Mouse (Mus musculus): ENCODE results near the gene Qrich2. TPM values are rescaled to one million over a fixed set of nuclear protein-coding genes. Genes with fewer than 3 reads are reported as not detected.

Gene Qrich2
- polyA plus RNA-seq (2017; shearing (Covaris generic)), result not detected

GRCm38 (mm10) chr11:116466141-116466540, at the start of gene Qrich2:
Qrich2 (minus strand) TSS chr11:116466241.

GRCm38 (mm10) chr11:116493795-116494252, 27.8 kb upstream of the Qrich2 start, which contains the start of gene Prpsap1:
Prpsap1 (minus strand) TSS chr11:116494202.

GRCm38 (mm10) chr11:116433356-116434286, 32.4 kb downstream of the Qrich2 start, which contains the start of gene Ubald2:
Ubald2 (plus strand) TSS chr11:116434094.

GRCm38 (mm10) chr11:116412904-116413630, 53.0 kb downstream of the Qrich2 start, which contains the start of gene Rnf157:
Rnf157 (minus strand) TSS chr11:116413032.

Other genes with a start within 250 kb of the Qrich2 start
- gene Evpl, start 228.2 kb downstream of the Qrich2 start, polyA plus RNA-seq (2017; shearing (Covaris generic)), result 0.12 TPM
- gene Srp68, start 192.0 kb downstream of the Qrich2 start, polyA plus RNA-seq (2017; shearing (Covaris generic)), result 91.6 TPM
- not detected for gene Galr2, start 185.3 kb downstream of the Qrich2 start, polyA plus RNA-seq (2017; shearing (Covaris generic))
- gene Exoc7, start 159.0 kb downstream of the Qrich2 start, polyA plus RNA-seq (2017; shearing (Covaris generic)), result 102 TPM
- gene Foxj1, start 130.8 kb downstream of the Qrich2 start, polyA plus RNA-seq (2017; shearing (Covaris generic)), result 0.11 TPM
- 1.9 TPM for gene Rnf157, start 53.2 kb downstream of the Qrich2 start, polyA plus RNA-seq (2017; shearing (Covaris generic))
- gene Ubald2, start 32.1 kb downstream of the Qrich2 start, polyA plus RNA-seq (2017; shearing (Covaris generic)), result 31.8 TPM
- 41.5 TPM for gene Prpsap1, start 28.0 kb upstream of the Qrich2 start, polyA plus RNA-seq (2017; shearing (Covaris generic))
- not detected for gene Sphk1, start 64.7 kb upstream of the Qrich2 start, polyA plus RNA-seq (2017; shearing (Covaris generic))
- gene Ube2o, start 115.2 kb upstream of the Qrich2 start, polyA plus RNA-seq (2017; shearing (Covaris generic)), result 2.2 TPM
- gene Aanat, start 120.2 kb upstream of the Qrich2 start, polyA plus RNA-seq (2017; shearing (Covaris generic)), result not detected
- gene Rhbdf2, start 160.8 kb upstream of the Qrich2 start, polyA plus RNA-seq (2017; shearing (Covaris generic)), result 15.2 TPM
- not detected for gene Prcd, start 187.3 kb upstream of the Qrich2 start, polyA plus RNA-seq (2017; shearing (Covaris generic))
- gene Cygb, start 188.1 kb upstream of the Qrich2 start, polyA plus RNA-seq (2017; shearing (Covaris generic)), result not detected